ENCODE assay signal across 8 mouse cellular contexts in the genomic region with DNA sequence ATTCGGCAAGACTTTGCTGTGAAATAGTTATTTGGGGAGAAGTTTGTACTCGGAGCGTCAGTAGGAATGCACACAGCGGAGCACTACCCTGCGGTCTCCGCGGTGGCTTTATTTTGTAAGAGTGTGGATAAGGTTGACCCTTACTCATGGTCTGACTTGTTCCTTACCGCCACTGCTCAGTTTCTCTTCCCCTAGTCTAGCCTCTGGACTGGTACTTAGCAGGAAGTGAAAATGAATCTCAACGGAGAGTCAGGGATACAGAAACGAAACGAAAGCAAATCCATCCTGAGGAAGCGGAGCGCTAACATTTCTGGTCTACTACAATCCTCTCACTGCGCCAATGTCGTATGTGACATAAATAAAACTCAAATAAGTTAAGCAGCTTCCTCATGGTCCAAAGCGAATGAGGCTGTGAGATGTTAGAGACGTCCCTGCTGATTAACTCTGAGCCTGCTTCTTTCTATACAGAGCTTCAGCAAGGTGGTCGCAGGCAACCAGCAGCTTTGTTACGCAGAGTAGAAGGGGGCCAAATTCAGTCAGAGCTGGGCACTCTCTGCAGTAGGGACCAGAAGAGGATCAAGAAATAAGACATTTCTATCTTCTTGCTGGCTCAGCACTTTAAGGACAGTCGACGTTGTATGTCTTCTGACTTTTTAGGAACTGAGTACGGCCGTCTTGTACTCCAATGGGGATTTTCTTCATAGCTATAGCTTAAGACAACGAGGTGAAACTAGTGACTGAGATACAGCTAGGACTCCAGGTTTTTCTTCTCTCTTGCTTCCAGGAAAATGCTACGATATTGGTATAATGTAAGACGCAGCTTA. TPM values are rescaled to one million over a fixed set of nuclear protein-coding genes. Genes with fewer than 3 reads are reported as not detected.
DNase-seq lines count a peak whose midpoint lies in the region; ATAC-seq and TF ChIP-seq lines count a peak whose summit lies in the region.

No protein-coding gene starts in this region.

- peaks cover 37% of the 10 kb centered on the region for H3K27me3 ChIP-seq in liver, embryonic 15.5 days
- H3K27me3 ChIP-seq in stomach, postnatal 0 days (ENCODE audit: control insufficient read depth, insufficient read depth, low read length): no peaks in the 10 kb centered on the region

- TF ChIP-seq EP300 in stomach, postnatal 0 days (optimal IDR thresholded peaks at IDR 0.05): no peak

- TF ChIP-seq CTCF in stomach, postnatal 0 days (IDR thresholded peaks at IDR 0.05; ENCODE audit: low read depth): no peak

- peak overlapping the region; percentile 42 for H3K4me2 ChIP-seq in liver, embryonic 15.5 days
- H3K4me2 ChIP-seq in stomach, postnatal 0 days (replicated peaks; ENCODE audit: low read depth): peak overlapping the region; percentile 39

- DNase-seq in adrenal gland, adult (ENCODE audit: inconsistent age in 2 of 2, low spot score in 1 of 2): peak; percentile 18 to 50
- DNase-seq in adrenal gland, postnatal 4 days (ENCODE audit: low spot score in 2 of 2): no peak
- DNase-seq in spleen, postnatal 36 days (ENCODE audit: low spot score in 2 of 2): peak; percentile 27 to 33
- DNase-seq in spleen, postnatal 10 days (ENCODE audit: low spot score in 2 of 2): no peak
- no peak for DNase-seq in stomach, postnatal 0 days (ENCODE audit: low spot score)
- no peak for DNase-seq in urinary bladder, adult 2 months (ENCODE audit: low spot score)
- DNase-seq in MN1 (ENCODE audit: low spot score): no peak

- H3K9me3 ChIP-seq in liver, embryonic 15.5 days (replicated peaks): no peaks in the 10 kb centered on the region
- H3K9me3 ChIP-seq in stomach, postnatal 0 days (ENCODE audit: control insufficient read depth, low read length): no peaks in the 10 kb centered on the region

- H3K4me1 ChIP-seq in liver, embryonic 15.5 days (replicated peaks): peaks cover 5% of the 10 kb centered on the region; the same call in 1 of the 2 replicates
- no peaks in the 10 kb centered on the region for H3K4me1 ChIP-seq in stomach, postnatal 0 days (replicated peaks; ENCODE audit: control insufficient read depth, insufficient read depth)

- 0 out of 2 replicates have a peak, but pooled peaks have one; percentile 12 for ATAC-seq in liver, embryonic 15.5 days (ENCODE audit: insufficient read depth)
- peak; percentile 32; the same call in 1 of the 2 replicates for ATAC-seq in stomach, postnatal 0 days (ENCODE audit: low FRiP score, low TSS enrichment)

- H3K27ac ChIP-seq in liver, embryonic 15.5 days (replicated peaks): no peak overlapping the region
- H3K27ac ChIP-seq in stomach, postnatal 0 days (replicated peaks): no peak overlapping the region

- WGBS in liver, embryonic 15.5 days (ENCODE audit: insufficient replicate concordance): 54% methylated on average over 26 of the region's 26 CpGs
- 66% methylated on average over 26 of the region's 26 CpGs for WGBS in stomach, postnatal 0 days

- H3K9ac ChIP-seq in liver, embryonic 15.5 days: no peak overlapping the region
- no peak overlapping the region for H3K9ac ChIP-seq in stomach, postnatal 0 days (ENCODE audit: low read length)

- no peaks in the 10 kb centered on the region for H3K36me3 ChIP-seq in liver, embryonic 15.5 days (replicated peaks)
- H3K36me3 ChIP-seq in stomach, postnatal 0 days (ENCODE audit: control insufficient read depth, insufficient read depth, low read length): no peaks in the 10 kb centered on the region

- H3K4me3 ChIP-seq in liver, embryonic 15.5 days (replicated peaks): peak overlapping the region; percentile 13
- peak overlapping the region; percentile 23 for H3K4me3 ChIP-seq in stomach, postnatal 0 days (ENCODE audit: low read depth, low read length)

RNA-seq across cellular contexts. Expression of gene Fcgr1, which starts 7.1 kb away (rescaled TPM):
- total RNA-seq in adrenal gland, postnatal 4 days (2021): 1 to 10 TPM; 1.1 to 1.8 TPM
- 4.4 and 4.7 TPM in 2 replicates for polyA plus RNA-seq in liver, embryonic 15.5 days (2015; fragmentation: Nextera tagmentation; extraction: Ambion mirVana)
- polyA plus RNA-seq in stomach, postnatal 0 days (2015; fragmentation: Nextera tagmentation; extraction: Ambion mirVana): 2.5 and 3.8 TPM in 2 replicates
- 4.9 and 5.6 TPM in 2 replicates for polyA plus RNA-seq in urinary bladder, adult 2 months (2012; rRNA removed)

RNA-seq across cellular contexts. Expression of gene Hist2h2bb, which starts 31.4 kb away (rescaled TPM):
- total RNA-seq in adrenal gland, postnatal 4 days (2021): 100 to 1,000 TPM; 801 to 997 TPM
- polyA plus RNA-seq in liver, embryonic 15.5 days (2015; fragmentation: Nextera tagmentation; extraction: Ambion mirVana): 19.4 and 24.6 TPM in 2 replicates
- polyA plus RNA-seq in stomach, postnatal 0 days (2015; fragmentation: Nextera tagmentation; extraction: Ambion mirVana): 3.8 and 5.5 TPM in 2 replicates
- polyA plus RNA-seq in urinary bladder, adult 2 months (2012; rRNA removed): 0.69 TPM in 1 of 2 replicates, not detected in the other

RNA-seq across cellular contexts. Expression of gene Hist2h3b, which starts 32.5 kb away (rescaled TPM):
- 1,000 to 10,000 TPM in 1 of 2 experiments, 100 to 1,000 TPM in 1; 924 to 1,090 TPM for total RNA-seq in adrenal gland, postnatal 4 days (2021)
- polyA plus RNA-seq in liver, embryonic 15.5 days (2015; fragmentation: Nextera tagmentation; extraction: Ambion mirVana): 78.7 and 99.7 TPM in 2 replicates
- 16.4 and 34.4 TPM in 2 replicates for polyA plus RNA-seq in stomach, postnatal 0 days (2015; fragmentation: Nextera tagmentation; extraction: Ambion mirVana)
- polyA plus RNA-seq in urinary bladder, adult 2 months (2012; rRNA removed): 1.9 and 3.2 TPM in 2 replicates

RNA-seq across cellular contexts. Expression of gene Hist2h4, which starts 37.8 kb away (rescaled TPM):
- total RNA-seq in adrenal gland, postnatal 4 days (2021): 100 to 1,000 TPM in 1 of 2 experiments, 10 to 100 TPM in 1; 97.3 to 110 TPM
- 29.3 and 32.9 TPM in 2 replicates for polyA plus RNA-seq in liver, embryonic 15.5 days (2015; fragmentation: Nextera tagmentation; extraction: Ambion mirVana)
- 5.4 and 9.8 TPM in 2 replicates for polyA plus RNA-seq in stomach, postnatal 0 days (2015; fragmentation: Nextera tagmentation; extraction: Ambion mirVana)
- polyA plus RNA-seq in urinary bladder, adult 2 months (2012; rRNA removed): 1.4 and 1.6 TPM in 2 replicates

RNA-seq across cellular contexts. Expression of gene Hist2h3c1, which starts 54.4 kb away (rescaled TPM):
- 1 to 10 TPM in 1 of 2 experiments, under 1 TPM in 1; 0.98 to 1.6 TPM for total RNA-seq in adrenal gland, postnatal 4 days (2021)
- polyA plus RNA-seq in liver, embryonic 15.5 days (2015; fragmentation: Nextera tagmentation; extraction: Ambion mirVana): 2.5 and 3.2 TPM in 2 replicates
- 0.44 and 1.2 TPM in 2 replicates for polyA plus RNA-seq in stomach, postnatal 0 days (2015; fragmentation: Nextera tagmentation; extraction: Ambion mirVana)
- not detected in 2 replicates for polyA plus RNA-seq in urinary bladder, adult 2 months (2012; rRNA removed)

Comparison
In these comparisons a context has a peak if more than half of its experiments do, and no peak if none do; other contexts are left out.
1. DNase-seq: peak in adrenal gland, adult (2 of 2) and spleen, postnatal 36 days (2 of 2); none in adrenal gland, postnatal 4 days (0 of 2), spleen, postnatal 10 days (0 of 2), stomach, postnatal 0 days (single experiment), urinary bladder, adult 2 months (single experiment) and MN1 (single experiment).